Mouse (Mus musculus): ENCODE data around the gene Pxn. TPM values are rescaled to one million over a fixed set of nuclear protein-coding genes. Genes with fewer than 3 reads are reported as not detected.
"Not testable (repeated sequence)": the region's sequence is repeated elsewhere in the genome, so short reads cannot be mapped to it uniquely, and the experiment has no call there.

The Pxn gene
- polyA plus RNA-seq, 1 experiment from 2014 or later = 40.3 TPM

- H3K9me3 ChIP-seq = no peaks in the 10 kb centered on the region
- no peaks in the 10 kb centered on the region for H3K27me3 ChIP-seq
- WGBS = 47% methylated on average over 9 of the region's 9 CpGs
- no peak for ATAC-seq (ENCODE audit: insufficient number of reproducible peaks, insufficient read depth, low FRiP score, low TSS enrichment, low read depth)
- no peaks in the 10 kb centered on the region for H3K36me3 ChIP-seq
- H3K4me2 ChIP-seq = no peak overlapping the region
- no peak overlapping the region for H3K9ac ChIP-seq (replicated peaks)
- H3K4me3 ChIP-seq (replicated peaks) = no peak overlapping the region
- no peak overlapping the region for H3K27ac ChIP-seq
- peaks cover 4% of the 10 kb centered on the region for H3K4me1 ChIP-seq (replicated peaks)
Measured at GRCm38 (mm10) chr5:115498307-115499240, 7.9 kb upstream of the Pxn start.

GRCm38 (mm10) chr5:115500383-115500935 is 6.0 kb upstream of the Pxn start:
- no peak overlapping the region for H3K4me2 ChIP-seq
- H3K9me3 ChIP-seq = no peaks in the 10 kb centered on the region
- H3K36me3 ChIP-seq = no peaks in the 10 kb centered on the region
- H3K27ac ChIP-seq = no peak overlapping the region
- no peaks in the 10 kb centered on the region for H3K27me3 ChIP-seq
- no peak for ATAC-seq (ENCODE audit: insufficient number of reproducible peaks, insufficient read depth, low FRiP score, low TSS enrichment, low read depth)
- H3K9ac ChIP-seq (replicated peaks) = no peak overlapping the region
- WGBS = 83% methylated on average over 12 of the region's 12 CpGs
- H3K4me3 ChIP-seq (replicated peaks) = no peak overlapping the region
- H3K4me1 ChIP-seq (replicated peaks) = no peaks in the 10 kb centered on the region

GRCm38 (mm10) chr5:115503035-115503434 is 3.4 kb upstream of the Pxn start:
- 64% methylated on average over 12 of the region's 12 CpGs for WGBS
- H3K9me3 ChIP-seq = no peaks in the 10 kb centered on the region
- no peak overlapping the region for H3K9ac ChIP-seq (replicated peaks)
- ATAC-seq (ENCODE audit: insufficient number of reproducible peaks, insufficient read depth, low FRiP score, low TSS enrichment, low read depth) = no peak
- H3K27ac ChIP-seq = no peak overlapping the region
- H3K4me3 ChIP-seq (replicated peaks) = no peak overlapping the region
- H3K27me3 ChIP-seq = no peaks in the 10 kb centered on the region
- no peaks in the 10 kb centered on the region for H3K36me3 ChIP-seq
- H3K4me2 ChIP-seq = no peak overlapping the region
- peaks cover 13% of the 10 kb centered on the region for H3K4me1 ChIP-seq (replicated peaks)

GRCm38 (mm10) chr5:115505617-115506016 is 859 bp upstream of the Pxn start:
- H3K4me3 ChIP-seq (replicated peaks); H3K27ac ChIP-seq; H3K27me3 ChIP-seq; H3K36me3 ChIP-seq; H3K9ac ChIP-seq (replicated peaks); H3K4me2 ChIP-seq; H3K9me3 ChIP-seq; ATAC-seq (ENCODE audit: insufficient number of reproducible peaks, insufficient read depth, low FRiP score, low TSS enrichment, low read depth): not testable (repeated sequence)
- WGBS = 77% methylated on average over 4 of the region's 4 CpGs
- peaks cover 37% of the 10 kb centered on the region for H3K4me1 ChIP-seq (replicated peaks)

- ATAC-seq (ENCODE audit: insufficient number of reproducible peaks, insufficient read depth, low FRiP score, low TSS enrichment, low read depth) = 0 out of 2 replicates have a peak, but pooled peaks have one; percentile 18
- Histone ChIP-seq H3K4me1 (replicated peaks) (peaks cover 42% of the 10 kb centered on the region), H3K27ac (no peak overlapping the region), H3K27me3 (no peaks in the 10 kb centered on the region), H3K9me3 (no peaks in the 10 kb centered on the region), H3K36me3 (no peaks in the 10 kb centered on the region), H3K4me3 (replicated peaks) (peak overlapping the region; percentile 95), H3K4me2 (peak overlapping the region; percentile 93), H3K9ac (replicated peaks) (peak overlapping the region; percentile 91)
- WGBS = 24% methylated on average over 12 of the region's 12 CpGs
Measured at GRCm38 (mm10) chr5:115507267-115507980, 948 bp downstream of the Pxn start.

GRCm38 (mm10) chr5:115507981-115508858 is 1.7 kb downstream of the Pxn start:
- H3K27me3 ChIP-seq = no peaks in the 10 kb centered on the region
- peak overlapping the region; percentile 93 for H3K4me2 ChIP-seq
- peak overlapping the region; percentile 54 for H3K27ac ChIP-seq
- ATAC-seq (ENCODE audit: insufficient number of reproducible peaks, insufficient read depth, low FRiP score, low TSS enrichment, low read depth) = no peak
- 54% methylated on average over 18 of the region's 18 CpGs for WGBS
- peak overlapping the region; percentile 95 for H3K4me3 ChIP-seq (replicated peaks)
- peaks cover 4% of the 10 kb centered on the region; the same call in 1 of the 2 replicates for H3K36me3 ChIP-seq
- no peaks in the 10 kb centered on the region for H3K9me3 ChIP-seq
- peak overlapping the region; percentile 91 for H3K9ac ChIP-seq (replicated peaks)
- peaks cover 42% of the 10 kb centered on the region for H3K4me1 ChIP-seq (replicated peaks)

GRCm38 (mm10) chr5:115508859-115509147 is 2.3 kb downstream of the Pxn start:
- ATAC-seq (ENCODE audit: insufficient number of reproducible peaks, insufficient read depth, low FRiP score, low TSS enrichment, low read depth) = no peak
- Histone ChIP-seq H3K4me3 (replicated peaks) (peak overlapping the region; percentile 95), H3K4me1 (replicated peaks) (peaks cover 46% of the 10 kb centered on the region), H3K27me3 (no peaks in the 10 kb centered on the region), H3K4me2 (peak overlapping the region; percentile 93), H3K36me3 (peaks cover 10% of the 10 kb centered on the region; the same call in 1 of the 2 replicates), H3K9ac (replicated peaks) (peak overlapping the region; percentile 91), H3K27ac (peak overlapping the region; percentile 54), H3K9me3 (no peaks in the 10 kb centered on the region)
- WGBS = 37% methylated on average over 10 of the region's 10 CpGs

GRCm38 (mm10) chr5:115509321-115509761 is 2.9 kb downstream of the Pxn start:
- Histone ChIP-seq H3K4me1 (replicated peaks) (peaks cover 52% of the 10 kb centered on the region), H3K36me3 (peaks cover 10% of the 10 kb centered on the region; the same call in 1 of the 2 replicates), H3K9me3 (no peaks in the 10 kb centered on the region), H3K4me2 (peak overlapping the region; percentile 93), H3K27me3 (no peaks in the 10 kb centered on the region), H3K27ac (peak overlapping the region; percentile 86), H3K9ac (replicated peaks) (peak overlapping the region; percentile 91), H3K4me3 (replicated peaks) (peak overlapping the region; percentile 95)
- 41% methylated on average over 15 of the region's 15 CpGs for WGBS
- ATAC-seq (ENCODE audit: insufficient number of reproducible peaks, insufficient read depth, low FRiP score, low TSS enrichment, low read depth) = no peak

- H3K4me1 ChIP-seq (replicated peaks) = peaks cover 58% of the 10 kb centered on the region
- no peak for ATAC-seq (ENCODE audit: insufficient number of reproducible peaks, insufficient read depth, low FRiP score, low TSS enrichment, low read depth)
- peak overlapping the region; percentile 95; the same call in 1 of the 2 replicates for H3K4me3 ChIP-seq (replicated peaks)
- peak overlapping the region; percentile 86 for H3K27ac ChIP-seq
- no peaks in the 10 kb centered on the region for H3K9me3 ChIP-seq
- no peaks in the 10 kb centered on the region for H3K27me3 ChIP-seq
- H3K36me3 ChIP-seq = peaks cover 10% of the 10 kb centered on the region; the same call in 1 of the 2 replicates
- WGBS = 77% methylated on average over 15 of the region's 15 CpGs
- H3K9ac ChIP-seq (replicated peaks) = peak overlapping the region; percentile 91
- peak overlapping the region; percentile 93 for H3K4me2 ChIP-seq
Measured at GRCm38 (mm10) chr5:115509790-115510689, 3.6 kb downstream of the Pxn start.

- Histone ChIP-seq H3K4me3 (replicated peaks) (no peak overlapping the region), H3K27ac (peak overlapping the region; percentile 7; the same call in 1 of the 2 replicates), H3K4me1 (replicated peaks) (peaks cover 66% of the 10 kb centered on the region), H3K9ac (replicated peaks) (no peak overlapping the region), H3K9me3 (no peaks in the 10 kb centered on the region), H3K27me3 (no peaks in the 10 kb centered on the region), H3K36me3 (peaks cover 22% of the 10 kb centered on the region; the same call in 1 of the 2 replicates), H3K4me2 (no peak overlapping the region)
- WGBS = 97% methylated on average over 7 of the region's 7 CpGs
- ATAC-seq (ENCODE audit: insufficient number of reproducible peaks, insufficient read depth, low FRiP score, low TSS enrichment, low read depth) = no peak
Measured at GRCm38 (mm10) chr5:115512375-115512774, 5.9 kb downstream of the Pxn start.
